27 mouse cellular contexts compared by ENCODE assay signal in genomic region chr3:129797341-129797740, GRCm38 (mm10). TPM values are rescaled to one million over a fixed set of nuclear protein-coding genes. Genes with fewer than 3 reads are reported as not detected.
A peak's percentile ranks its signal among the peaks of the same experiment; 100 is the strongest.
DNase-seq lines count a peak whose midpoint lies in the region; ATAC-seq lines count a peak whose summit lies in the region.
"Had no signal": no experiment of that assay in that cellular context is flagged by ENCODE, and none has a peak within 500 bp of the region (broad histone marks: within the 10 kb centered on the region; RNA-seq: fewer than 3 reads in every experiment).

No protein-coding gene starts in this region.

- no peak overlapping the region for H3K27ac ChIP-seq in kidney, embryonic 15.5 days
- H3K27ac ChIP-seq: embryonic facial prominence, embryonic 10.5 days; embryonic facial prominence, embryonic 12.5 days; forebrain, embryonic 13.5 days had no signal

- ATAC-seq in kidney, embryonic 15.5 days (replicated peaks; ENCODE audit: low FRiP score): no peak
- ATAC-seq: activated CD4-positive, CD25-positive, alpha-beta regulatory T cell, adult 4 months; CD4-positive, CD25-positive, alpha-beta regulatory T cell, adult 4 months; forebrain, embryonic 13.5 days; Patski had no signal

- DNase-seq in kidney, adult 11 months: peak; percentile 28
- peak; percentile 78 for DNase-seq in kidney, adult 9 months
- DNase-seq in kidney, adult 18-20 months: no peak
- DNase-seq in kidney, postnatal 14 days: peak; percentile 32
- DNase-seq in kidney, postnatal 10 days: no peak
- DNase-seq in yolk sac, embryonic 10.5 days (ENCODE audit: low spot score): peak; percentile 18
- DNase-seq: adrenal gland, adult 8-10 months; adrenal gland, postnatal 14 days; adrenal gland, postnatal 36 days; B cell, adult 2 months; cerebellum, adult 11-12 months; cerebellum, adult 2 months; cerebellum, adult 9-10 months; cerebellum, postnatal 10 days; cerebellum, postnatal 25 days had no signal

- H3K9me3 ChIP-seq in kidney, embryonic 15.5 days (replicated peaks): no peaks in the 10 kb centered on the region
- H3K9me3 ChIP-seq: embryonic facial prominence, embryonic 10.5 days; embryonic facial prominence, embryonic 12.5 days; forebrain, embryonic 13.5 days; G1E had no signal

- H3K4me2 ChIP-seq in kidney, embryonic 15.5 days: no peak overlapping the region
- H3K4me2 ChIP-seq: embryonic facial prominence, embryonic 12.5 days; forebrain, embryonic 13.5 days had no signal

- no peak overlapping the region for H3K4me3 ChIP-seq in kidney, embryonic 15.5 days (replicated peaks)
- H3K4me3 ChIP-seq: embryonic facial prominence, embryonic 10.5 days; embryonic facial prominence, embryonic 12.5 days; forebrain, embryonic 13.5 days had no signal

- no peaks in the 10 kb centered on the region for H3K36me3 ChIP-seq in kidney, embryonic 15.5 days
- H3K36me3 ChIP-seq: embryonic facial prominence, embryonic 10.5 days; embryonic facial prominence, embryonic 12.5 days; G1E had no signal

- no peaks in the 10 kb centered on the region for H3K4me1 ChIP-seq in kidney, embryonic 15.5 days
- H3K4me1 ChIP-seq: embryonic facial prominence, embryonic 10.5 days; embryonic facial prominence, embryonic 12.5 days; forebrain, embryonic 13.5 days had no signal

- H3K27me3 ChIP-seq in kidney, embryonic 15.5 days: no peaks in the 10 kb centered on the region
- H3K27me3 ChIP-seq: CH12.LX; embryonic facial prominence, embryonic 12.5 days; forebrain, embryonic 13.5 days; Patski had no signal

- 74% methylated on average over 5 of the region's 5 CpGs for WGBS in kidney, embryonic 15.5 days

- H3K9ac ChIP-seq in kidney, embryonic 15.5 days: no peak overlapping the region
- H3K9ac ChIP-seq: embryonic facial prominence, embryonic 12.5 days; forebrain, embryonic 13.5 days had no signal

RNA-seq across cellular contexts. Expression of gene Lrit3, which starts 6.5 kb away (rescaled TPM):
- polyA plus RNA-seq in kidney, embryonic 15.5 days (2015; fragmentation: Nextera tagmentation; extraction: Ambion mirVana): not detected in 2 replicates
- polyA plus RNA-seq: activated CD4-positive, CD25-positive, alpha-beta regulatory T cell, adult 4 months; CD4-positive, CD25-positive, alpha-beta regulatory T cell, adult 4 months; embryonic facial prominence, embryonic 10.5 days; embryonic facial prominence, embryonic 12.5 days; embryonic facial prominence, embryonic 14.5 days; forebrain, embryonic 11.5 days; forebrain, embryonic 13.5 days; G1E; Patski had no signal

RNA-seq across cellular contexts. Expression of gene Rrh, which starts 25.0 kb away (rescaled TPM):
- polyA plus RNA-seq in kidney, embryonic 15.5 days (2015; fragmentation: Nextera tagmentation; extraction: Ambion mirVana): 0.21 TPM in 1 of 2 replicates, not detected in the other
- polyA plus RNA-seq: activated CD4-positive, CD25-positive, alpha-beta regulatory T cell, adult 4 months; embryonic facial prominence, embryonic 14.5 days; forebrain, embryonic 11.5 days; G1E had no signal

RNA-seq across cellular contexts. Expression of gene Gar1, which starts 33.9 kb away (rescaled TPM):
- polyA plus RNA-seq in kidney, embryonic 15.5 days (2015; fragmentation: Nextera tagmentation; extraction: Ambion mirVana): 92.9 and 95.5 TPM in 2 replicates

RNA-seq across cellular contexts. Expression of gene Cfi, which starts 38.3 kb away (rescaled TPM):
- polyA plus RNA-seq in kidney, embryonic 15.5 days (2015; fragmentation: Nextera tagmentation; extraction: Ambion mirVana): 14.2 and 17.5 TPM in 2 replicates
- polyA plus RNA-seq: activated CD4-positive, CD25-positive, alpha-beta regulatory T cell, adult 4 months; CD4-positive, CD25-positive, alpha-beta regulatory T cell, adult 4 months; cortical plate, adult 2 months; G1E had no signal

RNA-seq across cellular contexts. Expression of gene Egf, which starts 42.2 kb away (rescaled TPM):
- 2.1 and 2.3 TPM in 2 replicates for polyA plus RNA-seq in kidney, embryonic 15.5 days (2015; fragmentation: Nextera tagmentation; extraction: Ambion mirVana)

Comparison
In these comparisons a context has a peak if more than half of its experiments do, and no peak if none do; other contexts are left out.
1. DNase-seq: peak in kidney, adult 11 months (single experiment), kidney, adult 9 months (single experiment), kidney, postnatal 14 days (single experiment) and yolk sac, embryonic 10.5 days (single experiment); none in kidney, adult 18-20 months (single experiment) and kidney, postnatal 10 days (single experiment).